Comparison of ENCODE assay signal across 21 mouse cellular contexts in genomic region chr10:61167333-61168096, GRCm38 (mm10). TPM values are rescaled to one million over a fixed set of nuclear protein-coding genes. Genes with fewer than 3 reads are reported as not detected.
DNase-seq lines count a peak whose midpoint lies in the region; ATAC-seq and TF ChIP-seq lines count a peak whose summit lies in the region.
"Had no signal": no experiment of that assay in that cellular context is flagged by ENCODE, and none has a peak within 500 bp of the region (broad histone marks: within the 10 kb centered on the region; RNA-seq: fewer than 3 reads in every experiment).

No protein-coding gene starts in this region.

- H3K4me3 ChIP-seq in heart, embryonic 11.5 days (ENCODE audit: low read depth, low read length): no peak overlapping the region
- no peak overlapping the region for H3K4me3 ChIP-seq in lung, postnatal 0 days (ENCODE audit: low read depth, low read length)
- H3K4me3 ChIP-seq in lung, adult 2 months (replicated peaks; ENCODE audit: extremely low read depth, low read depth, low read length): no peak overlapping the region
- H3K4me3 ChIP-seq: embryonic facial prominence, embryonic 13.5 days; forebrain, embryonic 12.5 days; hindbrain, embryonic 15.5 days; megakaryocyte, embryonic 14.5 days had no signal

- TF ChIP-seq CTCF in lung, postnatal 0 days (IDR thresholded peaks at IDR 0.05): no peak
- no peak for TF ChIP-seq CTCF in lung, adult 2 months (IDR thresholded peaks at IDR 0.05; ENCODE audit: insufficient read depth, low read length)

- no peak for TF ChIP-seq POLR2A in lung, adult 2 months (IDR thresholded peaks at IDR 0.05; ENCODE audit: borderline replicate concordance, extremely low read depth, low read depth, low read length)

- no peaks in the 10 kb centered on the region for H3K36me3 ChIP-seq in heart, embryonic 11.5 days (ENCODE audit: control insufficient read depth, insufficient read depth, low read length)
- no peaks in the 10 kb centered on the region for H3K36me3 ChIP-seq in lung, postnatal 0 days (ENCODE audit: insufficient read depth, low read length)
- H3K36me3 ChIP-seq: embryonic facial prominence, embryonic 13.5 days; forebrain, embryonic 12.5 days; hindbrain, embryonic 15.5 days had no signal

- whole genome bisulfite sequencing in heart, embryonic 11.5 days (ENCODE audit: insufficient replicate concordance): 55% methylated on average over 9 of the region's 9 CpGs
- WGBS in lung, postnatal 0 days: 38% methylated on average over 9 of the region's 9 CpGs
- WGBS in lung, adult 2 months: 43% methylated on average over 9 of the region's 9 CpGs

- no peak for TF ChIP-seq EP300 in lung, postnatal 0 days (IDR thresholded peaks at IDR 0.05)

- H3K27me3 ChIP-seq in heart, embryonic 11.5 days (ENCODE audit: control insufficient read depth, insufficient read depth, low read length): peaks cover 2% of the 10 kb centered on the region
- H3K27me3 ChIP-seq in lung, postnatal 0 days (replicated peaks; ENCODE audit: insufficient read depth, low read length): no peaks in the 10 kb centered on the region
- H3K27me3 ChIP-seq: forebrain, embryonic 12.5 days; hindbrain, embryonic 15.5 days had no signal

- peak; percentile 95 for DNase-seq in heart, adult 11 months
- peak; percentile 60 for DNase-seq in lung, postnatal 0 days (ENCODE audit: low spot score)
- DNase-seq in lung, adult 2 months: no peak
- DNase-seq in skeletal muscle tissue, adult 2 months (ENCODE audit: low read depth, low spot score): peak; percentile 61
- DNase-seq in adrenal gland, adult 2 months: no peak
- DNase-seq in retina, postnatal 1 day: no peak
- DNase-seq: cerebellum, adult 11 months; cerebellum, postnatal 36 days; kidney, adult 18-20 months; kidney, postnatal 4 days; thymus, postnatal 14 days had no signal

- no peak for ATAC-seq in heart, embryonic 11.5 days (replicated peaks; ENCODE audit: insufficient number of reproducible peaks, low FRiP score, low TSS enrichment)
- peak; percentile 57; the same call in 1 of the 2 replicates for ATAC-seq in lung, postnatal 0 days
- ATAC-seq in granulocyte monocyte progenitor cell, adult 5-6 weeks (replicated peaks; ENCODE audit: poor library complexity, severe bottlenecking): peak; percentile 94

- H3K9ac ChIP-seq in heart, embryonic 11.5 days (ENCODE audit: low read depth, low read length): no peak overlapping the region
- H3K9ac ChIP-seq in lung, postnatal 0 days (replicated peaks; ENCODE audit: low read depth): no peak overlapping the region
- H3K9ac ChIP-seq: embryonic facial prominence, embryonic 13.5 days; forebrain, embryonic 12.5 days; hindbrain, embryonic 15.5 days had no signal

- H3K9me3 ChIP-seq in heart, embryonic 11.5 days (replicated peaks; ENCODE audit: control insufficient read depth, low read length): no peaks in the 10 kb centered on the region
- no peaks in the 10 kb centered on the region for H3K9me3 ChIP-seq in lung, postnatal 0 days (ENCODE audit: low read length)
- H3K9me3 ChIP-seq: embryonic facial prominence, embryonic 13.5 days; forebrain, embryonic 12.5 days; hindbrain, embryonic 15.5 days; megakaryocyte, embryonic 14.5 days had no signal

- no peaks in the 10 kb centered on the region for H3K4me1 ChIP-seq in heart, embryonic 11.5 days (ENCODE audit: control insufficient read depth, insufficient read depth, low read length)
- no peaks in the 10 kb centered on the region for H3K4me1 ChIP-seq in lung, postnatal 0 days (ENCODE audit: insufficient read depth, low read depth, low read length)
- no peaks in the 10 kb centered on the region for H3K4me1 ChIP-seq in lung, adult 2 months (ENCODE audit: control insufficient read depth, insufficient read depth, low read length)
- H3K4me1 ChIP-seq: forebrain, embryonic 12.5 days; hindbrain, embryonic 15.5 days; megakaryocyte, embryonic 14.5 days had no signal

- no peak overlapping the region for H3K4me2 ChIP-seq in heart, embryonic 11.5 days
- H3K4me2 ChIP-seq in lung, postnatal 0 days (replicated peaks; ENCODE audit: low read depth, low read length): no peak overlapping the region
- H3K4me2 ChIP-seq: embryonic facial prominence, embryonic 13.5 days; forebrain, embryonic 12.5 days; hindbrain, embryonic 15.5 days; liver, embryonic 11.5 days had no signal

- no peak overlapping the region for H3K27ac ChIP-seq in heart, embryonic 11.5 days (ENCODE audit: low read depth, low read length)
- no peak overlapping the region for H3K27ac ChIP-seq in lung, postnatal 0 days (ENCODE audit: low read length)
- H3K27ac ChIP-seq: embryonic facial prominence, embryonic 13.5 days; forebrain, embryonic 12.5 days; hindbrain, embryonic 15.5 days; stomach, postnatal 0 days had no signal

RNA-seq across cellular contexts. Expression of gene Tbata, which starts 4.2 kb away (rescaled TPM):
- not detected in 2 replicates for polyA plus RNA-seq in heart, embryonic 11.5 days (2014; fragmentation: Nextera tagmentation; extraction: Ambion mirVana)
- 2.1 and 2.5 TPM in 2 replicates for polyA plus RNA-seq in lung, postnatal 0 days (2015; fragmentation: Nextera tagmentation; extraction: Ambion mirVana)
- polyA plus RNA-seq in lung, adult 2 months (2012; rRNA removed): 3.8 and 4.1 TPM in 2 replicates
- not detected in 2 replicates for total RNA-seq in granulocyte monocyte progenitor cell, adult 5-6 weeks (2014; fragmentation: Nextera tagmentation)
- total RNA-seq in granulocyte monocyte progenitor cell, adult 5-6 weeks (2017): not detected in 2 replicates
- total RNA-seq in adrenal gland, adult 2 months (2021): not detected
- not detected in 2 replicates for polyA plus RNA-seq in adrenal gland, adult 2 months (2012; rRNA removed)
- polyA plus RNA-seq: embryonic facial prominence, embryonic 13.5 days; liver, embryonic 11.5 days; neural tube, embryonic 14.5 days; spleen, adult 2 months had no signal

RNA-seq across cellular contexts. Expression of gene Sgpl1, which starts 20.0 kb away (rescaled TPM):
- polyA plus RNA-seq in heart, embryonic 11.5 days (2014; fragmentation: Nextera tagmentation; extraction: Ambion mirVana): 32.6 and 41.8 TPM in 2 replicates
- 33.7 and 36.3 TPM in 2 replicates for polyA plus RNA-seq in lung, postnatal 0 days (2015; fragmentation: Nextera tagmentation; extraction: Ambion mirVana)
- 19.0 and 29.2 TPM in 2 replicates for polyA plus RNA-seq in lung, adult 2 months (2012; rRNA removed)
- total RNA-seq in granulocyte monocyte progenitor cell, adult 5-6 weeks (2014; fragmentation: Nextera tagmentation): 36.8 and 44.5 TPM in 2 replicates
- 29.1 and 48.2 TPM in 2 replicates for total RNA-seq in granulocyte monocyte progenitor cell, adult 5-6 weeks (2017)
- total RNA-seq in adrenal gland, adult 2 months (2021): 100 to 1,000 TPM in 1 of 2 experiments, 10 to 100 TPM in 1; 67.2 to 106 TPM
- polyA plus RNA-seq in adrenal gland, adult 2 months (2012; rRNA removed): 16.2 and 18.0 TPM in 2 replicates

Comparison
In these comparisons a context has a peak if more than half of its experiments do, and no peak if none do; other contexts are left out.
1. DNase-seq: peak in heart, adult 11 months (single experiment), lung, postnatal 0 days (single experiment) and skeletal muscle tissue, adult 2 months (single experiment); none in lung, adult 2 months (single experiment), adrenal gland, adult 2 months (single experiment) and retina, postnatal 1 day (single experiment).